Mouse (Mus musculus) midbrain, embryonic 12.5 days (tissue): ENCODE results near the gene Rtl4. TPM values are rescaled to one million over a fixed set of nuclear protein-coding genes. Genes with fewer than 3 reads are reported as not detected.
A peak's percentile ranks its signal among the peaks of the same experiment; 100 is the strongest.

Source experiments
- ATAC-seq: fragments of 200-750 bp; cut with Nextera tagmentation; 2 replicates; pipeline ENCODE4 v1.8.0; 2017; ENCODE audit warnings: low read depth, moderate TSS enrichment, moderate library complexity; ENCODE audit not compliant: low FRiP score
- H3K27ac ChIP-seq: fragments of 300-500 bp; sonication (generic); replicated peaks from 2 replicates; pipeline ENCODE4 v1.5.1; 2016; ENCODE audit warnings: mild to moderate bottlenecking
- H3K27me3 ChIP-seq: fragments of 300-500 bp; sonication (generic); 2 replicates; pipeline ENCODE4 v1.6.1; 2016; ENCODE audit warnings: mild to moderate bottlenecking
- H3K36me3 ChIP-seq: fragments of 300-500 bp; sonication (generic); 2 replicates; pipeline ENCODE4 v1.6.1; 2016
- H3K4me1 ChIP-seq: fragments of 300-500 bp; sonication (generic); 2 replicates; pipeline ENCODE4 v1.6.1; 2016
- H3K4me2 ChIP-seq: fragments of 300-500 bp; sonication (generic); replicated peaks from 2 replicates; pipeline ENCODE4 v1.6.1; 2016; ENCODE audit warnings: mild to moderate bottlenecking, moderate library complexity
- H3K4me3 ChIP-seq: fragments of 300-500 bp; sonication (generic); 2 replicates; pipeline ENCODE4 v1.5.1; 2016; ENCODE audit warnings: mild to moderate bottlenecking
- H3K9ac ChIP-seq: fragments of 300-500 bp; sonication (generic); replicated peaks from 2 replicates; pipeline ENCODE4 v1.6.1; 2016; ENCODE audit warnings: mild to moderate bottlenecking, moderate library complexity
- H3K9me3 ChIP-seq: fragments of 300-500 bp; sonication (generic); 2 replicates; pipeline ENCODE4 v1.6.1; 2016; ENCODE audit warnings: mild to moderate bottlenecking
- WGBS: fragments of 180-500 bp; shearing (Covaris S2); methylation state at CpG from one replicate; pipeline ENCODE4 v1.1.7; 2016; 5-methylcytosine and 5-hydroxymethylcytosine counted together
- polyA plus RNA-seq: library from polyadenylated mRNA; unstranded; fragments of >200 nt; fragmentation: Nextera tagmentation; extraction: Ambion mirVana; gene quantifications from 2 replicates; pipeline ENCODE4 v1.2.1, GENCODE M21; 2016

The Rtl4 gene
- polyA plus RNA-seq: 0.18 and 0.54 TPM in 2 replicates

- Histone ChIP-seq H3K4me2 (peak within 1 kb of the TSS; percentile 69), H3K27me3 (peaks cover 40% of the 10 kb centered on the region), H3K36me3 (no peaks in the 10 kb centered on the region), H3K4me3 (peak within 1 kb of the TSS; percentile 50), H3K27ac (no peak within 1 kb of the TSS), H3K9ac (peak within 1 kb of the TSS; percentile 31; the same call in 1 of the 2 replicates), H3K4me1 (no peaks in the 10 kb centered on the region), H3K9me3 (no peaks in the 10 kb centered on the region)
- WGBS: 35% methylated on average over 22 of the region's 31 CpGs
- ATAC-seq: peak; percentile 83
These were observed at the start of gene Rtl4 for GRCm38 (mm10) chrX:144688207-144689118. Gene Rtl4 (plus strand): TSS chrX:144688907.

GRCm38 (mm10) chrX:144644756-144645155, 44.0 kb upstream of the Rtl4 start:
- ATAC-seq: no peak
- Histone ChIP-seq H3K9ac (no peak overlapping the region), H3K36me3 (no peaks in the 10 kb centered on the region), H3K4me2 (no peak overlapping the region), H3K9me3 (no peaks in the 10 kb centered on the region), H3K4me3 (no peak overlapping the region), H3K27ac (no peak overlapping the region), H3K27me3 (no peaks in the 10 kb centered on the region), H3K4me1 (no peaks in the 10 kb centered on the region)
- 62% methylated on average over 3 of the region's 3 CpGs for WGBS

GRCm38 (mm10) chrX:144645394-144645793, 43.3 kb upstream of the Rtl4 start:
- no peak overlapping the region for H3K4me3 ChIP-seq
- no peak overlapping the region for H3K4me2 ChIP-seq
- no peak overlapping the region for H3K9ac ChIP-seq
- no peaks in the 10 kb centered on the region for H3K27me3 ChIP-seq
- ATAC-seq: no peak
- H3K9me3 ChIP-seq: no peaks in the 10 kb centered on the region
- no peak overlapping the region for H3K27ac ChIP-seq
- WGBS: 41% methylated on average over 1 of the region's 1 CpGs
- no peaks in the 10 kb centered on the region for H3K36me3 ChIP-seq
- no peaks in the 10 kb centered on the region for H3K4me1 ChIP-seq

- Histone ChIP-seq H3K9me3 (no peaks in the 10 kb centered on the region), H3K9ac (no peak overlapping the region), H3K27ac (no peak overlapping the region), H3K36me3 (no peaks in the 10 kb centered on the region), H3K4me1 (no peaks in the 10 kb centered on the region), H3K4me3 (no peak overlapping the region), H3K27me3 (0 out of 2 replicates have a peak, but pooled peaks cover 3% of the 10 kb centered on the region), H3K4me2 (no peak overlapping the region)
- ATAC-seq: no peak
- WGBS: 85% methylated on average over 2 of the region's 2 CpGs
These were observed 36.5 kb upstream of the Rtl4 start for GRCm38 (mm10) chrX:144652196-144652595.

- no peak overlapping the region for H3K27ac ChIP-seq
These were observed 965 bp upstream of the Rtl4 start for GRCm38 (mm10) chrX:144687742-144688141.

GRCm38 (mm10) chrX:144688142-144688206, 733 bp upstream of the Rtl4 start, which contains the start of gene Trpc5:
Gene Trpc5 (minus strand): TSS chrX:144688180.
- Histone ChIP-seq H3K27me3 (peaks cover 40% of the 10 kb centered on the region), H3K4me1 (no peaks in the 10 kb centered on the region), H3K27ac (no peak within 1 kb of the TSS), H3K9ac (peak within 1 kb of the TSS; percentile 31; the same call in 1 of the 2 replicates), H3K9me3 (no peaks in the 10 kb centered on the region), H3K4me3 (peak within 1 kb of the TSS; percentile 50), H3K4me2 (peak within 1 kb of the TSS; percentile 69), H3K36me3 (no peaks in the 10 kb centered on the region)
- WGBS: 25% methylated on average over 1 of the region's 1 CpGs
- ATAC-seq: no peak

More at GRCm38 (mm10) chrX:144687742-144688141, 965 bp upstream of the Rtl4 start:
- H3K36me3 ChIP-seq: no peaks in the 10 kb centered on the region
- no peaks in the 10 kb centered on the region for H3K9me3 ChIP-seq
- H3K9ac ChIP-seq: peak overlapping the region; percentile 31; the same call in 1 of the 2 replicates
- H3K4me3 ChIP-seq: peak overlapping the region; percentile 50
- no peak for ATAC-seq
- WGBS: 31% methylated on average over 20 of the region's 20 CpGs
- no peaks in the 10 kb centered on the region for H3K4me1 ChIP-seq
- peaks cover 40% of the 10 kb centered on the region for H3K27me3 ChIP-seq
- H3K4me2 ChIP-seq: peak overlapping the region; percentile 69

- Histone ChIP-seq H3K27me3 (peaks cover 40% of the 10 kb centered on the region), H3K9me3 (no peaks in the 10 kb centered on the region), H3K4me3 (peak overlapping the region; percentile 50), H3K4me2 (peak overlapping the region; percentile 69), H3K4me1 (no peaks in the 10 kb centered on the region), H3K9ac (peak overlapping the region; percentile 31; the same call in 1 of the 2 replicates), H3K27ac (no peak overlapping the region), H3K36me3 (no peaks in the 10 kb centered on the region)
- ATAC-seq: peak; percentile 81; the same call in 1 of the 2 replicates
- WGBS: 17% methylated on average over 20 of the region's 21 CpGs
These were observed 582 bp downstream of the Rtl4 start for GRCm38 (mm10) chrX:144689119-144689858.

GRCm38 (mm10) chrX:144689859-144690181, 1.1 kb downstream of the Rtl4 start:
- WGBS: 14% methylated on average over 7 of the region's 7 CpGs
- Histone ChIP-seq H3K36me3 (no peaks in the 10 kb centered on the region), H3K9ac (no peak overlapping the region), H3K27ac (no peak overlapping the region), H3K9me3 (no peaks in the 10 kb centered on the region), H3K4me1 (no peaks in the 10 kb centered on the region), H3K4me2 (peak overlapping the region; percentile 69), H3K27me3 (peaks cover 38% of the 10 kb centered on the region), H3K4me3 (peak overlapping the region; percentile 50; the same call in 1 of the 2 replicates)
- ATAC-seq: no peak

- Histone ChIP-seq H3K36me3 (no peaks in the 10 kb centered on the region), H3K27ac (no peak overlapping the region), H3K4me3 (no peak overlapping the region), H3K27me3 (no peaks in the 10 kb centered on the region), H3K9ac (no peak overlapping the region), H3K4me2 (no peak overlapping the region), H3K4me1 (no peaks in the 10 kb centered on the region), H3K9me3 (no peaks in the 10 kb centered on the region)
- no peak for ATAC-seq
- 96% methylated on average over 1 of the region's 1 CpGs for WGBS
These were observed 27.6 kb downstream of the Rtl4 start for GRCm38 (mm10) chrX:144716330-144716729.

GRCm38 (mm10) chrX:144747528-144748049, 58.9 kb downstream of the Rtl4 start:
- Histone ChIP-seq H3K27me3 (no peaks in the 10 kb centered on the region), H3K4me3 (no peak overlapping the region), H3K9me3 (no peaks in the 10 kb centered on the region), H3K4me2 (no peak overlapping the region), H3K27ac (no peak overlapping the region), H3K4me1 (no peaks in the 10 kb centered on the region), H3K9ac (no peak overlapping the region), H3K36me3 (no peaks in the 10 kb centered on the region)
- ATAC-seq: no peak
- 80% methylated on average over 3 of the region's 3 CpGs for WGBS

- no peaks in the 10 kb centered on the region for H3K27me3 ChIP-seq
- H3K4me2 ChIP-seq: no peak overlapping the region
- no peak for ATAC-seq
- WGBS: 64% methylated on average over 2 of the region's 2 CpGs
- no peak overlapping the region for H3K9ac ChIP-seq
- no peak overlapping the region for H3K4me3 ChIP-seq
- H3K4me1 ChIP-seq: no peaks in the 10 kb centered on the region
- H3K9me3 ChIP-seq: no peaks in the 10 kb centered on the region
- H3K36me3 ChIP-seq: no peaks in the 10 kb centered on the region
- H3K27ac ChIP-seq: no peak overlapping the region
These were observed 298.3 kb downstream of the Rtl4 start for GRCm38 (mm10) chrX:144986980-144987379.

- ATAC-seq: peak; percentile 85
- 43% methylated on average over 2 of the region's 2 CpGs for WGBS
- Histone ChIP-seq H3K27ac (no peak overlapping the region), H3K27me3 (no peaks in the 10 kb centered on the region; the same call in 1 of the 2 replicates), H3K4me1 (no peaks in the 10 kb centered on the region), H3K9ac (no peak overlapping the region), H3K4me2 (no peak overlapping the region), H3K4me3 (no peak overlapping the region), H3K9me3 (no peaks in the 10 kb centered on the region), H3K36me3 (no peaks in the 10 kb centered on the region)
These were observed 376.8 kb downstream of the Rtl4 start for GRCm38 (mm10) chrX:145065484-145065913.
